Mouse (Mus musculus) thymus, postnatal 4 days (tissue): ENCODE measurements around the gene Ankrd55.

Source experiments
- DNase-seq: peaks from one replicate; pipeline ENCODE4 v3.0.0; 2021

Gene Ankrd55

GRCm38 (mm10) chr13:112383941-112384659 is 95.8 kb downstream of the Ankrd55 start:
- no peak for DNase-seq

- DNase-seq, result no peak
Observed at GRCm38 (mm10) chr13:112385040-112385439, 96.8 kb downstream of the Ankrd55 start.

- DNase-seq, result no peak
Observed at GRCm38 (mm10) chr13:112386494-112387075, 98.3 kb downstream of the Ankrd55 start.

- no peak for DNase-seq
Observed at GRCm38 (mm10) chr13:112387279-112387678, 99.0 kb downstream of the Ankrd55 start.

GRCm38 (mm10) chr13:112388176-112388575 is 99.9 kb downstream of the Ankrd55 start:
- no peak for DNase-seq

GRCm38 (mm10) chr13:112390206-112390605 is 102.0 kb downstream of the Ankrd55 start:
- DNase-seq, result no peak

- DNase-seq, result no peak
Observed at GRCm38 (mm10) chr13:112391354-112391753, 103.1 kb downstream of the Ankrd55 start.

GRCm38 (mm10) chr13:112393356-112393755 is 105.1 kb downstream of the Ankrd55 start:
- DNase-seq, result no peak

- DNase-seq, result no peak
Observed at GRCm38 (mm10) chr13:112394271-112394670, 106.0 kb downstream of the Ankrd55 start.

GRCm38 (mm10) chr13:112404723-112405122 is 116.5 kb downstream of the Ankrd55 start:
- DNase-seq, result no peak

GRCm38 (mm10) chr13:112405184-112405583 is 116.9 kb downstream of the Ankrd55 start:
- DNase-seq, result no peak

- no peak for DNase-seq
Observed at GRCm38 (mm10) chr13:112406618-112407017, 118.4 kb downstream of the Ankrd55 start.

GRCm38 (mm10) chr13:112407181-112407700 is 119.0 kb downstream of the Ankrd55 start:
- no peak for DNase-seq

GRCm38 (mm10) chr13:112407776-112408490 is 119.7 kb downstream of the Ankrd55 start:
- DNase-seq, result no peak

- DNase-seq, result no peak
Observed at GRCm38 (mm10) chr13:112408701-112409100, 120.5 kb downstream of the Ankrd55 start.

GRCm38 (mm10) chr13:112409331-112409730 is 121.1 kb downstream of the Ankrd55 start:
- no peak for DNase-seq

GRCm38 (mm10) chr13:112409851-112410250 is 121.6 kb downstream of the Ankrd55 start:
- no peak for DNase-seq

- no peak for DNase-seq
Observed at GRCm38 (mm10) chr13:112410461-112410860, 122.2 kb downstream of the Ankrd55 start.

GRCm38 (mm10) chr13:112411216-112411822 is 123.1 kb downstream of the Ankrd55 start:
- no peak for DNase-seq

GRCm38 (mm10) chr13:112412251-112412650 is 124.0 kb downstream of the Ankrd55 start:
- no peak for DNase-seq

- DNase-seq, result no peak
Observed at GRCm38 (mm10) chr13:112412824-112413223, 124.6 kb downstream of the Ankrd55 start.

GRCm38 (mm10) chr13:112413611-112414010 is 125.4 kb downstream of the Ankrd55 start:
- no peak for DNase-seq

- DNase-seq, result no peak
Observed at GRCm38 (mm10) chr13:112415896-112416295, 127.6 kb downstream of the Ankrd55 start.
